Mouse (Mus musculus) hindbrain, embryonic 15.5 days (tissue): Measurements from ENCODE around the gene Lclat1. TPM values are rescaled to one million over a fixed set of nuclear protein-coding genes. Genes with fewer than 3 reads are reported as not detected.

Source experiments
- ATAC-seq: fragments of 200-750 bp; cut with Nextera tagmentation; 2 replicates; pipeline ENCODE4 v1.8.0; 2017; ENCODE audit warnings: low read depth, moderate number of reproducible peaks, moderate TSS enrichment; ENCODE audit not compliant: low FRiP score
- H3K27ac ChIP-seq: fragments of 300-500 bp; sonication (generic); replicated peaks from 2 replicates; pipeline ENCODE4 v1.5.1; 2015; ENCODE audit warnings: mild to moderate bottlenecking, inconsistent platforms
- H3K27me3 ChIP-seq: fragments of 300-500 bp; sonication (generic); 2 replicates; pipeline ENCODE4 v1.6.1; 2015; ENCODE audit warnings: control low read depth, inconsistent platforms
- H3K36me3 ChIP-seq: fragments of 300-500 bp; sonication (generic); 2 replicates; pipeline ENCODE4 v1.6.1; 2015; ENCODE audit warnings: control low read depth, inconsistent platforms
- H3K4me1 ChIP-seq: fragments of 300-500 bp; sonication (generic); replicated peaks from 2 replicates; pipeline ENCODE4 v1.6.1; 2015; ENCODE audit warnings: control low read depth, inconsistent platforms
- H3K4me2 ChIP-seq: fragments of 300-500 bp; sonication (generic); 2 replicates; pipeline ENCODE4 v1.6.1; 2015; ENCODE audit warnings: moderate library complexity, mild to moderate bottlenecking, inconsistent platforms
- H3K4me3 ChIP-seq: fragments of 300-500 bp; sonication (generic); 2 replicates; pipeline ENCODE4 v1.5.1; 2015; ENCODE audit warnings: mild to moderate bottlenecking, inconsistent platforms
- H3K9ac ChIP-seq: fragments of 300-500 bp; sonication (generic); 2 replicates; pipeline ENCODE4 v1.6.1; 2015; ENCODE audit warnings: inconsistent platforms
- H3K9me3 ChIP-seq: fragments of 300-500 bp; sonication (generic); 2 replicates; pipeline ENCODE4 v1.6.1; 2016; ENCODE audit warnings: control low read depth, inconsistent platforms
- WGBS: fragments of 180-500 bp; shearing (Covaris S2); methylation state at CpG from one replicate; pipeline ENCODE4 v1.1.7; 2015; 5-methylcytosine and 5-hydroxymethylcytosine counted together
- polyA plus RNA-seq: library from polyadenylated mRNA; unstranded; fragments of >200 nt; fragmentation: Nextera tagmentation; extraction: Ambion mirVana; gene quantifications from 2 replicates; pipeline ENCODE4 v1.2.1, GENCODE M21; 2015

The Lclat1 gene
- polyA plus RNA-seq, 1 experiment from 2014 or later = 16.2 TPM

GRCm38 (mm10) chr17:73217274-73217673 lies 109.5 kb downstream of the Lclat1 start:
- ATAC-seq = no peak
- 87% methylated on average over 3 of the region's 3 CpGs for WGBS
- Histone ChIP-seq H3K4me3 (no peak overlapping the region), H3K27me3 (no peaks in the 10 kb centered on the region), H3K27ac (no peak overlapping the region), H3K4me1 (peaks cover 13% of the 10 kb centered on the region; the same call in 1 of the 2 replicates), H3K4me2 (no peak overlapping the region), H3K9ac (no peak overlapping the region), H3K36me3 (no peaks in the 10 kb centered on the region), H3K9me3 (no peaks in the 10 kb centered on the region)

GRCm38 (mm10) chr17:73220746-73221145 lies 113.0 kb downstream of the Lclat1 start:
- H3K9me3 ChIP-seq = no peaks in the 10 kb centered on the region
- no peak overlapping the region for H3K4me3 ChIP-seq
- no peak overlapping the region for H3K9ac ChIP-seq
- no peak overlapping the region for H3K4me2 ChIP-seq
- whole genome bisulfite sequencing = 52% methylated on average over 7 of the region's 7 CpGs
- no peaks in the 10 kb centered on the region for H3K27me3 ChIP-seq
- no peak for ATAC-seq
- H3K4me1 ChIP-seq = peaks cover 25% of the 10 kb centered on the region
- no peaks in the 10 kb centered on the region for H3K36me3 ChIP-seq
- H3K27ac ChIP-seq = no peak overlapping the region

GRCm38 (mm10) chr17:73222077-73222476 lies 114.3 kb downstream of the Lclat1 start:
- Histone ChIP-seq H3K27ac (no peak overlapping the region), H3K9ac (no peak overlapping the region), H3K4me3 (no peak overlapping the region), H3K4me1 (peaks cover 36% of the 10 kb centered on the region), H3K27me3 (no peaks in the 10 kb centered on the region), H3K36me3 (no peaks in the 10 kb centered on the region), H3K9me3 (no peaks in the 10 kb centered on the region), H3K4me2 (no peak overlapping the region)
- ATAC-seq = no peak
- WGBS = 62% methylated on average over 7 of the region's 7 CpGs

GRCm38 (mm10) chr17:73225442-73225841 lies 117.7 kb downstream of the Lclat1 start:
- H3K4me1 ChIP-seq = peaks cover 36% of the 10 kb centered on the region
- H3K27me3 ChIP-seq = no peaks in the 10 kb centered on the region
- H3K4me2 ChIP-seq = no peak overlapping the region
- H3K9me3 ChIP-seq = no peaks in the 10 kb centered on the region
- no peak overlapping the region for H3K9ac ChIP-seq
- H3K4me3 ChIP-seq = no peak overlapping the region
- H3K36me3 ChIP-seq = no peaks in the 10 kb centered on the region
- peak; percentile 72 for ATAC-seq
- peak overlapping the region; percentile 80 for H3K27ac ChIP-seq

- peak overlapping the region; percentile 79 for H3K27ac ChIP-seq
- 16% methylated on average over 5 of the region's 5 CpGs for WGBS
- H3K36me3 ChIP-seq = no peaks in the 10 kb centered on the region
- no peaks in the 10 kb centered on the region for H3K9me3 ChIP-seq
- H3K27me3 ChIP-seq = no peaks in the 10 kb centered on the region
- ATAC-seq = peak; percentile 35; the same call in 1 of the 2 replicates
- H3K4me3 ChIP-seq = no peak overlapping the region
- H3K9ac ChIP-seq = no peak overlapping the region
- H3K4me2 ChIP-seq = no peak overlapping the region
- H3K4me1 ChIP-seq = peaks cover 36% of the 10 kb centered on the region
These were observed 118.2 kb downstream of the Lclat1 start for GRCm38 (mm10) chr17:73225996-73226395.

GRCm38 (mm10) chr17:73226595-73226994 lies 118.8 kb downstream of the Lclat1 start:
- 78% methylated on average over 2 of the region's 2 CpGs for WGBS
- H3K27me3 ChIP-seq = no peaks in the 10 kb centered on the region
- no peak overlapping the region for H3K4me3 ChIP-seq
- H3K9me3 ChIP-seq = no peaks in the 10 kb centered on the region
- H3K4me1 ChIP-seq = peaks cover 32% of the 10 kb centered on the region
- H3K36me3 ChIP-seq = no peaks in the 10 kb centered on the region
- H3K27ac ChIP-seq = peak overlapping the region; percentile 79
- H3K9ac ChIP-seq = no peak overlapping the region
- no peak overlapping the region for H3K4me2 ChIP-seq
- ATAC-seq = no peak

- Histone ChIP-seq H3K27ac (0 out of 2 replicates have a peak overlapping the region, but pooled peaks have one; percentile 79), H3K27me3 (no peaks in the 10 kb centered on the region)
These were observed 119.6 kb downstream of the Lclat1 start for GRCm38 (mm10) chr17:73227361-73227760.

GRCm38 (mm10) chr17:73229445-73230155 lies 121.8 kb downstream of the Lclat1 start:
- no peaks in the 10 kb centered on the region for H3K36me3 ChIP-seq
- H3K4me2 ChIP-seq = no peak overlapping the region
- no peak overlapping the region for H3K4me3 ChIP-seq
- H3K9ac ChIP-seq = no peak overlapping the region
- H3K27ac ChIP-seq = no peak overlapping the region; the same call in 1 of the 2 replicates
- H3K4me1 ChIP-seq = peaks cover 28% of the 10 kb centered on the region
- WGBS = 94% methylated on average over 11 of the region's 11 CpGs
- no peak for ATAC-seq
- H3K27me3 ChIP-seq = no peaks in the 10 kb centered on the region
- no peaks in the 10 kb centered on the region for H3K9me3 ChIP-seq

More at GRCm38 (mm10) chr17:73227361-73227760, 119.6 kb downstream of the Lclat1 start:
- no peak overlapping the region for H3K4me2 ChIP-seq
- no peaks in the 10 kb centered on the region for H3K9me3 ChIP-seq
- no peaks in the 10 kb centered on the region for H3K36me3 ChIP-seq
- no peak overlapping the region for H3K9ac ChIP-seq
- H3K4me1 ChIP-seq = peaks cover 32% of the 10 kb centered on the region
- H3K4me3 ChIP-seq = no peak overlapping the region
- ATAC-seq = no peak
- 94% methylated on average over 3 of the region's 3 CpGs for WGBS

- H3K4me3 ChIP-seq = no peak overlapping the region
- H3K27me3 ChIP-seq = no peaks in the 10 kb centered on the region
- no peaks in the 10 kb centered on the region for H3K9me3 ChIP-seq
- peak; percentile 59; the same call in 1 of the 2 replicates for ATAC-seq
- H3K4me2 ChIP-seq = no peak overlapping the region
- WGBS = 55% methylated on average over 12 of the region's 12 CpGs
- no peak overlapping the region; the same call in 1 of the 2 replicates for H3K27ac ChIP-seq
- peaks cover 20% of the 10 kb centered on the region for H3K4me1 ChIP-seq
- no peak overlapping the region for H3K9ac ChIP-seq
- no peaks in the 10 kb centered on the region for H3K36me3 ChIP-seq
These were observed 122.7 kb downstream of the Lclat1 start for GRCm38 (mm10) chr17:73230340-73230989.

- Histone ChIP-seq H3K4me1 (peaks cover 11% of the 10 kb centered on the region), H3K36me3 (no peaks in the 10 kb centered on the region), H3K9me3 (no peaks in the 10 kb centered on the region), H3K4me3 (no peak overlapping the region), H3K27me3 (no peaks in the 10 kb centered on the region), H3K27ac (no peak overlapping the region), H3K4me2 (no peak overlapping the region), H3K9ac (no peak overlapping the region)
- ATAC-seq = no peak
- 96% methylated on average over 1 of the region's 1 CpGs for WGBS
These were observed 123.6 kb downstream of the Lclat1 start for GRCm38 (mm10) chr17:73231337-73231736.

GRCm38 (mm10) chr17:73232593-73232992 lies 124.8 kb downstream of the Lclat1 start:
- Histone ChIP-seq H3K4me3 (no peak overlapping the region), H3K9me3 (no peaks in the 10 kb centered on the region), H3K4me1 (peaks cover 6% of the 10 kb centered on the region), H3K36me3 (no peaks in the 10 kb centered on the region), H3K9ac (no peak overlapping the region), H3K4me2 (no peak overlapping the region), H3K27me3 (no peaks in the 10 kb centered on the region), H3K27ac (no peak overlapping the region)
- no peak for ATAC-seq
- WGBS = 96% methylated on average over 2 of the region's 2 CpGs

- no peak overlapping the region for H3K4me2 ChIP-seq
- 81% methylated on average over 1 of the region's 1 CpGs for WGBS
- no peak overlapping the region for H3K9ac ChIP-seq
- H3K4me3 ChIP-seq = no peak overlapping the region
- H3K27ac ChIP-seq = no peak overlapping the region
- H3K9me3 ChIP-seq = no peaks in the 10 kb centered on the region
- H3K27me3 ChIP-seq = no peaks in the 10 kb centered on the region
- no peak for ATAC-seq
- no peaks in the 10 kb centered on the region for H3K36me3 ChIP-seq
- H3K4me1 ChIP-seq = peaks cover 6% of the 10 kb centered on the region
These were observed 126.2 kb downstream of the Lclat1 start for GRCm38 (mm10) chr17:73233975-73234374.
